Mouse (Mus musculus): Measurements from ENCODE around the gene Gm5930.
"Not testable (repeated sequence)": the region's sequence is repeated elsewhere in the genome, so short reads cannot be mapped to it uniquely, and the experiment has no call there.

GRCm38 (mm10) chr14:44312049-44312448, 26.3 kb downstream of the Gm5930 start:
- not testable (repeated sequence) for TF ChIP-seq MYOG (IDR thresholded peaks at IDR 0.05; ENCODE audit: control insufficient read depth in 1 of 3, insufficient read depth in 1 of 3, insufficient read length in 2 of 3, low read depth in 2 of 3); CEBPB (IDR thresholded peaks at IDR 0.05; ENCODE audit: insufficient read depth, poor library complexity, severe bottlenecking); USF1 (IDR thresholded peaks at IDR 0.05; ENCODE audit: low read depth); POLR2A (IDR thresholded peaks at IDR 0.05; ENCODE audit: insufficient read length, low read depth); TCF3 (IDR thresholded peaks at IDR 0.05; ENCODE audit: insufficient read length, low read depth); POLR2AphosphoS2 (IDR thresholded peaks at IDR 0.05; ENCODE audit: insufficient read length, low read depth); E2F4 (IDR thresholded peaks at IDR 0.05; ENCODE audit: insufficient read depth); TCF12 (IDR thresholded peaks at IDR 0.05; ENCODE audit: insufficient read depth, poor library complexity, severe bottlenecking); MYOD1 (IDR thresholded peaks at IDR 0.05; ENCODE audit: control insufficient read depth in 1 of 3, insufficient read length in 2 of 3, low read depth in 2 of 3)

Data from myocyte (in vitro differentiated cells).